Mouse (Mus musculus) gastrocnemius, postnatal 25 days (tissue): ENCODE measurements around the gene Celf5. TPM values are rescaled to one million over a fixed set of nuclear protein-coding genes. Genes with fewer than 3 reads are reported as not detected.
A peak's percentile ranks its signal among the peaks of the same experiment; 100 is the strongest.

Experiments used
- DNase-seq: peaks from one replicate; pipeline ENCODE4 v3.0.0; 2022
- microRNA-seq, 2 experiments: library from miRNA; unstranded; fragments of <30 nt; microRNA quantifications; one replicate each; pipeline ENCODE4 v1.2.0; 2021; ENCODE audit warnings: borderline replicate concordance in 2 of 2
- total RNA-seq, 2 experiments: library from RNA; stranded (reverse); gene quantifications; 1 replicate in 1 of 2; 2 replicates in 1 of 2; pipeline ENCODE4 v1.2.3; 2021

Gene Celf5
- total RNA-seq, 2 experiments from 2014 or later, result 0.24 TPM; not detected in 1

DNA sequence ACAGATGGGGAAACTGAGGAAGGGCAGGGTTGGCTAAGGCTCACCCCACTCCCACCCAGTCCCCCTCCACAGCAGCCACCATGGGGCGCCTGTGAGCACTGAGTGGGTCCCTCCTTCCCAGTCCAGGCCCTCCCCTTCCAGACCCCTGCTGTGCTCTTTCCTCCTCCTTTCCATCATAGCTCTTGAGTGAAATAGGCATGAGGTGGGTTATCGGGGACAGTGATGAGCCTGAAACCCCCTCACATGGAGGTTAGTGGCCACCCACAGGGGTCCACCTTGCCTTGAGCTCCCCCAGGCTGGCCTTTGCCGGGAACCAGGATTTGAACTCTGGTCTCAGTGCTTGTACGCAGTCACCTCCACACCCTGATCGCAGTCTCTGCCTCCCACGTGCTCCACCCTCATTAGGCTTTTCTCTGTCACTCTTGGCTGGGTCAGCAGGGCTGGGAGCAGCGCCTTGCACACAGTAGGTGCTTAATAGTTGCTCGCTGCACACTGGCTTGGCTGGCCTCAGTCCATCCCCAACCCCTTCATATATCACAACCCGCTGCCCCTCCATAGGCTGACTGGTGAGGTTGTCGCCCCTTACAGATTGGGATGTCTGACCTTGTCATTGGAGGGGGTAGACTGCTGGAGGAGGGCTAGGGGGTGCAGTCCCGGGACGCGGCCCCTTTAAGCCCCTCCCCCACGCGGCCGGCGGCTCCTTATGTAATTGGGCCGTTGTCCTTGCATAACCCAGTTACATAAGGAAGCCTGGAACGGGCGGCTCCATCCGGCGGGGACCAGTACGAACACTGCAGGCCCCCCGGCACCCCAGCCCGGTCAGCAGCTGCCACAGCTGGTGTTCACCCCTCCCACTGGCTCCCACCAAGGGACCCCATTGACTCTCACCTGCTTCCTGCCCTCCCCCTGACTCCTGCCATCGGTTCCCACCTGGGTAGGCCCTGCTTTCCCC lies 68.9 kb downstream of the Celf5 start:
- peak; percentile 93 for DNase-seq

DNA sequence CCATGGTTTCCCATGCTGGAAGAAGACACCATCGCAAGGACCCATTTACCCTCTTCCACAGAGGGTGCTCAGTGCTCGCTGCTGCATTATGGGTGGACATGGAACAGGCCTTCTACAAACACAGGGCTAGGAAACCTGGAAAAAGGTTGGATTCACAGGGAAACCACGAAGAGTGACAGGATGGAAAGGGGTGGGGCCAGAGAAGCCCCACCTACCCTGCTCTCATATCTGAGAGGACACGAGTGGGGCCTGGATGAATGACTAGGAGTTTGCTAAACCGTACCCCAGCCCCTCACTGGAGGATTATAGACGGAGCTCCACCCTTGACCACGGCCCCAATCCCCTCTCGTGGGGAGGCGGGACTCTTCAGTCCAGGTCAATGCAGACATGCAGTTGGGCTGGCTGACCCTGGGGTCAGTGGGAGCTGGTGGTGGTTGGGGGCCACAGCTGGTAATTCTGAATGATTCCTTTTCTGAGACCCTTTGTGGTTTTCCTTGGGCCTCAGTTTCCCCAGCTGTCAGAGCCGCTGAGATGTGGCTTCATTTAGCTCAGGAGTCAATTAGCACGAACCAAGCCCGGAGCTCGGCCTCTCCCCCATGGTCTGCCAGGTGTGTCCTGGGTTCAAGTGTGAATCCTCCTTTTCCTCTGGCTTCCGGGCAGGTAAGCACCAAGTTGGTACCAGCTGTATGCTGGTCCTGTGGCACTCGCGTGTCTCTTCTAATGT lies 69.8 kb downstream of the Celf5 start:
- no peak for DNase-seq

DNA sequence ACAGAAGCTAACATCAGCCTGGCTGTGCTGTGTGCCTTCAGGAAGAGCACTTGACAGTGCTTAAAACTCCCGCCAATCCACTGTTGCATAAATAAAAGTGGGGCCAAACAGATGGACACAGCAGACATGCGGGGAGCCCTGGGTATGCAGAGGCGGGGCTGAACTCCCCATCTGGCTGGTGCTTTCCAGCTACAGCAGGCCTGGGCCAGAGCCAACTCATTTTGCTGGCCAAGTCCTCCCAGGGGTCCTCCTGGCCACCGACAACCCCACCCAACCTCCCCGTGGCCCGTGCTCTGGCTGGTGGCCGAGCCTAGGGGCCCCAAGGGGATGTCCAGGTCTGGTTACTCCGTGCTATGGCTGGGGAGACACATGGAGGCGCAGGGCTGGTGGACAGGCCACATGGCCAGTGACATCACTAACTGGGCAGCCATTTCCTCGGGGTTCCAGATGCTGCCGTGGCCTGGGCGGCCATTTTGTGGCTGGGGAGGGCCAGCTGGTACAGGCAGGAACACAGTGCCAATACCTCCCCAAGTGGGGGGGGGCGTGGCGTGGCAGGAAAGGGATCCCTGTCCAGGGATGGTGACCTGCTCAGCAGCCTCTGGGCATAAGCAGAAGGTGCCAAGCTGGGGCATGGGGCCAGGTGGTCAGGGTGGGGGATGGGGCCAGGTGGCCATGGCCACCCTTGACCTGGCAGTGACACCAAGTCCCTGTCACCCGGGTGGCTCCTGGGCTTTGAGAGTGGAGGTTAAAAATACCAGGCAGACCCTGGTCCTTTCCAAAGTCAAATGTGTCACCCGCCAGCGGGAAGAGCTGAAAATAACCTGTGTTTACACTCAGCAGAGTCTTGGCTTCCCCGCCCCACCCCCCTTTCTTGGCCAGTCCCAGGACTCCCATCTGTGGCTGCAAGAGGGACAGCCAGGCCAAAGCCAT lies 70.8 kb downstream of the Celf5 start:
- DNase-seq, result peak; percentile 97

DNA sequence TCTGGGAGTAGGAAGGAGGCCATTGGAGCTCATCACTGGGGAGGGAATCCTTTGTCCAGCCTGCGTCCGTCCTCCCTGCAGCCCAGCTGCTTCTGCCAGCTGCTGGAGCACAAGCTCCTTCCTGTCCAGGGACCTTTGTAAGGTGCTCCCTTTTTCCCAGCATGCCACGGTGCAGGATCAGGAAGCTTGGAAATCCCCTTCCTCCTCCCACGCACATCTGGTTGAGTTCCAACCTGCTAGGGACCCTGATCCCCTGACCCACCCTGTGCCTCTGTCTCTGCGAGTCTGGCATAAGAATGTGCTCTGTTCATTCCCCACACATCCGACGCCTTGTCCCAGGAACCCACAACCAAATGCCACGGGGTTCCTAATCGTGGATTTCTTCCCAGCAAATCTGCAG lies 71.5 kb downstream of the Celf5 start:
- DNase-seq, result no peak

DNA sequence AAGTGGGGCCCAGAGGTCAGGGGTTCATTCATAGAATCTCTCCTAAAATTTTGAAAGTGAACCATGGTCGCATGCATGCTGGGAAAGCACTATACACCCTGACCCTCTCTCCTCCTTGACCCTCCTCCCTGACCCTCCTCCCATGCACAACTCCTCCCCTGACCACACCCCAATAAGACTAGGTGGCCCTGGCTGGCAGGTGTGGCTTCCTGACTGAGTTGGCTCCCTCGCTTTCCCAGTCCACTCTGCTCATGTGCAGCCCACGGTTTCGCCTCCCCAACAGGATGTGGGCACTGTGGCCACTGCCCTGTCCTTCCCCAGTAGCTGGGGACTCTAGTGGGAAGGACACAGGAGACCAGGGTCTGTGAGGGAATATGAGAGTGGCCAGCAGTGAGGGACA lies 72.2 kb downstream of the Celf5 start:
- DNase-seq, result no peak

DNA sequence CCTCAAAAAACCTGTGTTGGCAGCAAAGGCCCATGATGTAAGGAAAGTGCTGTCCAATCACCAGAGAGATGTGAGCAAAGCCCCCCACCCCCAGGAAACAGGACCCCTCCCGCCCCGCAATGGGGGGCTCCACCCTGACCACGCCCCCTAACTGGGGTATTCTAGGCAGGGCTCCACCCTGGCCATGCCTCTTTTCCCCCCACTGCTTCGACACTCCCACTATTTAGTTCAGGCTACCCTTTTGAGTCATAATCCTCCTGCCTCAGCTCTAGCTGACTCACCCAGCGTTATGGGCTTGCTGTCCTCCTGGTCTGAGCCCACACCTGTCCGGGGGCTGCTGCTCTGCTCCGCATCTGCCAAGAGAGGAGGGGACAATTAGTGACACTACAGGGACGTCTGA lies 73.2 kb downstream of the Celf5 start:
- DNase-seq, result no peak

Small RNA genes lying within 50 kb of the gene (microRNA-seq; reads per million reads assigned to microRNA genes)
- gene Gm25595, result 0 reads per million in 2 experiments
- gene Mir1191b, result 0.53 to 2.9 reads per million in 2 experiments

Other genes starting within 250 kb of the Celf5 start
- 1 to 10 TPM; 1.9 to 3.0 TPM for gene Zfr2, start 249.6 kb downstream of the Celf5 start, total RNA-seq
- under 1 TPM; 0.13 to 0.23 TPM for gene Matk, start 229.8 kb downstream of the Celf5 start, total RNA-seq
- 10 to 100 TPM; 87.0 to 90.0 TPM for gene Mrpl54, start 215.8 kb downstream of the Celf5 start, total RNA-seq
- 100 to 1,000 TPM; 102 to 106 TPM for gene Apba3, start 215.7 kb downstream of the Celf5 start, total RNA-seq
- not detected for gene Tjp3, start 191.1 kb downstream of the Celf5 start, total RNA-seq
- 10 to 100 TPM; 20.3 to 20.6 TPM for gene Pip5k1c, start 189.7 kb downstream of the Celf5 start, total RNA-seq
- gene Cactin, start 161.6 kb downstream of the Celf5 start, total RNA-seq, result 1 to 10 TPM; 7.9 to 8.3 TPM
- gene Tbxa2r, start 154.0 kb downstream of the Celf5 start, total RNA-seq, result under 1 TPM; 0.83 to 1.00 TPM
- gene Gipc3, start 139.4 kb downstream of the Celf5 start, total RNA-seq, result 1 to 10 TPM; 1.0 to 1.3 TPM
- gene Hmg20b, start 132.2 kb downstream of the Celf5 start, total RNA-seq, result 10 to 100 TPM; 22.9 to 29.6 TPM
- gene Mfsd12, start 125.2 kb downstream of the Celf5 start, total RNA-seq, result 1 to 10 TPM; 2.3 to 2.9 TPM
- under 1 TPM; 0.48 to 0.49 TPM for gene 4930404N11Rik, start 116.9 kb downstream of the Celf5 start, total RNA-seq
- 10 to 100 TPM; 13.5 to 14.0 TPM for gene Fzr1, start 104.2 kb downstream of the Celf5 start, total RNA-seq
- gene Dohh, start 98.3 kb downstream of the Celf5 start, total RNA-seq, result 10 to 100 TPM; 41.1 to 41.2 TPM
- gene Gm48551, start 98.2 kb downstream of the Celf5 start, total RNA-seq, result 1 to 10 TPM in 1 of 2 experiments, under 1 TPM in 1; 0.78 to 1.0 TPM
- gene Gm48552, start 93.7 kb downstream of the Celf5 start, total RNA-seq, result under 1 TPM in 1 of 2 experiments, not detected in 1; 0.59 TPM
- under 1 TPM in 1 of 2 experiments, not detected in 1; 0.67 TPM for gene Smim24, start 89.7 kb downstream of the Celf5 start, total RNA-seq
- gene Nfic, start 27.1 kb downstream of the Celf5 start, total RNA-seq, result 100 to 1,000 TPM; 215 to 268 TPM
- 10 to 100 TPM; 34.2 to 47.8 TPM for gene Ncln, start 13.7 kb upstream of the Celf5 start, total RNA-seq
- gene S1pr4, start 17.4 kb upstream of the Celf5 start, total RNA-seq, result under 1 TPM; 0.99 to 1.00 TPM
- gene Gna15, start 41.5 kb upstream of the Celf5 start, total RNA-seq, result under 1 TPM; 0.36 to 0.62 TPM
- gene Gna11, start 62.5 kb upstream of the Celf5 start, total RNA-seq, result 10 to 100 TPM; 24.8 to 25.9 TPM
- gene Aes, start 76.8 kb upstream of the Celf5 start, total RNA-seq, result 100 to 1,000 TPM; 845 to 891 TPM
- gene Tle2, start 91.9 kb upstream of the Celf5 start, total RNA-seq, result 1 to 10 TPM; 5.3 to 6.2 TPM
- 1 to 10 TPM; 3.9 to 6.8 TPM for gene Tle6, start 118.4 kb upstream of the Celf5 start, total RNA-seq
- gene BC025920, start 123.6 kb upstream of the Celf5 start, total RNA-seq, result 1 to 10 TPM; 1.8 to 2.5 TPM
- 1 to 10 TPM; 3.8 to 5.2 TPM for gene Sirt6, start 145.1 kb upstream of the Celf5 start, total RNA-seq
- 1 to 10 TPM; 5.9 to 9.5 TPM for gene Ankrd24, start 145.8 kb upstream of the Celf5 start, total RNA-seq
- gene Gm10778, start 166.3 kb upstream of the Celf5 start, total RNA-seq, result 1 to 10 TPM in 1 of 2 experiments, under 1 TPM in 1; 0.87 to 1.3 TPM
- 1 to 10 TPM; 4.8 to 5.2 TPM for gene Zfp433, start 222.1 kb upstream of the Celf5 start, total RNA-seq